Mouse (Mus musculus): ENCODE measurements around the gene Rbm4b. TPM values are rescaled to one million over a fixed set of nuclear protein-coding genes. Genes with fewer than 3 reads are reported as not detected.

The Rbm4b gene
- polyA plus RNA-seq (2015; fragmentation: Nextera tagmentation; extraction: Ambion mirVana): 64.3 and 65.5 TPM in 2 replicates

DNA sequence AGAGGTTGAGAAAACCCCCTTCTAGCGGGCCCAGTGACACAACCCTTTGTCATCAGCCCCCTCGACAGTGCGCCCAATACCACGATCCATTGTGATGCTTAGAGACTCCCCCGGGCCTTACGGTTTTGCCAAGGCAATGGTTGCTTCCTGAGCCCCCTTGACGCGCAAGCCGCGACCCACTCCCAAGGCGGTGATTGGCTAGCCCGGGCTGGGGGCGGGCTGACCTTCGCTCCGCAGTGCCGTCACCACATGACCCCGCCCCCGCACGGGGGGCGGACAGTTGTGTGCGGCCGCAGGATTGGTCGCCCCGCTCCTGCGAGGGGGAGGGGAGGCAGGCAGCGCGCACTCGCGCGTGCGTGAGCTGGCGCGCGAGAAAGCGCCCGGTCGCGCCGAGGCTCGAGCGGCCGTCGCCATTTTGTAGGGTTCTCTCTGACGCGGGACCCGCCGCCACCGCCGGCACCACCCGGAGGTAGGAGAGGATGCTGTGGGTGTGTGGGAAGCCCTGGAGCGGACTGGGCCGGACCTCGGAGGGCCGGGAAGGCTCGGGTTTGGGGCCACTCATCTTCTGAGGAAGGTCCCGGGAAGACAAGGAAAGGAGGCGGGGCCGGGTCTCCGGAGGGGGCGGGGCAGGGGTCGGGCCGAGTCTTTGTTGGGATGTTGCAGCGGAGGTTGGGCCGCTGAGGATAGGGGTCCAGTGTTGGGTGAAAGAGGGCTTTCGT, at the start of gene Rbm4b:
Gene Rbm4b, plus strand, starts transcription at position 305 of the 719 bp plus-strand sequence.
- ATAC-seq (ENCODE audit: insufficient number of reproducible peaks, low FRiP score, low TSS enrichment, low read depth): peak; percentile 97
- Histone ChIP-seq H3K9ac (peak within 1 kb of the TSS; percentile 67), H3K4me2 (replicated peaks) (peak within 1 kb of the TSS; percentile 63), H3K4me3 (replicated peaks) (peak within 1 kb of the TSS; percentile 79), H3K36me3 (peaks cover 6% of the 10 kb centered on the region; the same call in 1 of the 2 replicates), H3K27me3 (no peaks in the 10 kb centered on the region), H3K4me1 (peaks cover 21% of the 10 kb centered on the region), H3K9me3 (replicated peaks) (no peaks in the 10 kb centered on the region), H3K27ac (replicated peaks) (peak within 1 kb of the TSS; percentile 95)
- WGBS: under 1% methylated on average over 61 of the region's 65 CpGs

- no peaks in the 10 kb centered on the region for H3K36me3 ChIP-seq
- H3K9ac ChIP-seq: no peak overlapping the region
- WGBS: 80% methylated on average over 10 of the region's 10 CpGs
- H3K27ac ChIP-seq (replicated peaks): no peak overlapping the region
- H3K27me3 ChIP-seq: peaks cover 41% of the 10 kb centered on the region
- H3K4me2 ChIP-seq (replicated peaks): no peak overlapping the region
- no peak overlapping the region for H3K4me3 ChIP-seq (replicated peaks)
- peaks cover 20% of the 10 kb centered on the region for H3K4me1 ChIP-seq
- no peaks in the 10 kb centered on the region for H3K9me3 ChIP-seq (replicated peaks)
- no peak for ATAC-seq (ENCODE audit: insufficient number of reproducible peaks, low FRiP score, low TSS enrichment, low read depth)
Observed at GRCm38 (mm10) chr19:4708765-4709164, 47.5 kb upstream of the Rbm4b start.

DNA sequence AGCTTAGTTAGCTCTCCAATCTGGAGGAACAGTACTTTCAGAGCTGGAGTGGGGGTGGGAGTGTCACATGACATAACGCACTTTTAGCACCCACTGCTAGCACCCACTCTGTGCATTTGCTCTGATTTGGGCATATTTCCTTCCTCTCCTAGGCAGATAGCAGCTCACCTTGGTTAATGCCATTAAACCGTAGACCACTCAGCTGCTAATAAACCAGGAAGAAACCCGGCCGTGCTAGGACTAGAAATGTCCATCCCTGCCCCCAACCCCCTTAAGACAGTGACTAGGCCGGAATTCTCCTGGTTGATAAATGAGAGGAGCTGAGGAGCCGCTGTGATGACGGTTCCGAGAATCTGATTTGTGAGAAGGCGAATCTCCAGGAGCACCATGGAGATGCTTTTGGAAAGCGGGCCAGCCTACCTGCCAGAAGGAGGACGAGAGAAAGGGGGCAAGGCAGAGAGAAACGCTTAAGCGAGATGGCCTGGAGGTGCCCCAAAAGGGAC, 45.1 kb upstream of the Rbm4b start, which contains the start of gene Sptbn2:
Gene Sptbn2, plus strand, starts transcription at position 70 of the 503 bp plus-strand sequence.
- Histone ChIP-seq H3K27ac (replicated peaks) (no peak within 1 kb of the TSS), H3K27me3 (peaks cover 50% of the 10 kb centered on the region), H3K4me3 (replicated peaks) (peak within 1 kb of the TSS; percentile 53), H3K9ac (0 out of 2 replicates have a peak within 1 kb of the TSS, but pooled peaks have one; percentile 15), H3K4me1 (peaks cover 20% of the 10 kb centered on the region), H3K36me3 (no peaks in the 10 kb centered on the region), H3K4me2 (replicated peaks) (peak within 1 kb of the TSS; percentile 97), H3K9me3 (replicated peaks) (no peaks in the 10 kb centered on the region)
- 15% methylated on average over 13 of the region's 13 CpGs for WGBS
- no peak for ATAC-seq (ENCODE audit: insufficient number of reproducible peaks, low FRiP score, low TSS enrichment, low read depth)

DNA sequence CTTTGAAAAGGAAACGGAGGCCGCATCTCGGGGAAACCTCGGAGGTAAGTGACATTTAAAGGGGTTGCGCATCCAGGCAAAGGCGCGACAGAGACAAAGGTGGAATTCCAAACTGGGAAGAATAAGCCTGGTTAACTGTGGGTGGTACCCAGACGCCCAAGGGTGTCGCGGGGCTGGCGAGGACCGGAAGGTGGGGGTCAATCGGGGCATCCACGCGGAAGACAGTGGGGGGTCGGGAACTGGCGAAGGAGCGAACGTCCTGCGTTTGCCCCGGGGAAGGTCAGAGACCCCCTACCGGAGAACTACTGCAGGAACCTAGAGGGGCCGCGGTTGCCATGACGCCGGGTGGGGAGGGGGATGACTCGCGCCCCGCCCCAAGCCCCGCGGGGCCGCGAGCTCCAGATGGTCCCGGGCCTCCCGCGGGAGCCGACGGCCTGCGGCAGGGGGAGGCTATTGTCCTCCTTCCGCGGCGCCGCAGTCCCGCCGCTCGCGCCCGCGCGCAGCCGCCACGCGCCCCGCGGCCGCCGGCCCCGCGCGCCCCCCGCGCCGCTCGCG, 44.6 kb upstream of the Rbm4b start:
- Histone ChIP-seq H3K27ac (replicated peaks) (no peak overlapping the region), H3K9ac (0 out of 2 replicates have a peak overlapping the region, but pooled peaks have one; percentile 15), H3K36me3 (no peaks in the 10 kb centered on the region), H3K27me3 (peaks cover 50% of the 10 kb centered on the region), H3K4me3 (replicated peaks) (peak overlapping the region; percentile 53), H3K9me3 (replicated peaks) (no peaks in the 10 kb centered on the region), H3K4me2 (replicated peaks) (peak overlapping the region; percentile 97), H3K4me1 (peaks cover 20% of the 10 kb centered on the region)
- 3% methylated on average over 55 of the region's 65 CpGs for WGBS
- ATAC-seq (ENCODE audit: insufficient number of reproducible peaks, low FRiP score, low TSS enrichment, low read depth): 0 out of 2 replicates have a peak, but pooled peaks have one; percentile 39

GRCm38 (mm10) chr19:4712156-4712780, 44.0 kb upstream of the Rbm4b start:
- Histone ChIP-seq H3K4me3 (replicated peaks) (peak overlapping the region; percentile 53), H3K4me1 (peaks cover 20% of the 10 kb centered on the region), H3K36me3 (no peaks in the 10 kb centered on the region), H3K9me3 (replicated peaks) (no peaks in the 10 kb centered on the region), H3K27ac (replicated peaks) (no peak overlapping the region), H3K27me3 (peaks cover 50% of the 10 kb centered on the region), H3K9ac (0 out of 2 replicates have a peak overlapping the region, but pooled peaks have one; percentile 15), H3K4me2 (replicated peaks) (peak overlapping the region; percentile 97)
- ATAC-seq (ENCODE audit: insufficient number of reproducible peaks, low FRiP score, low TSS enrichment, low read depth): 0 out of 2 replicates have a peak, but pooled peaks have one; percentile 15
- WGBS: under 1% methylated on average over 56 of the region's 60 CpGs

GRCm38 (mm10) chr19:4712781-4713526, 43.3 kb upstream of the Rbm4b start:
- Histone ChIP-seq H3K36me3 (no peaks in the 10 kb centered on the region), H3K9ac (no peak overlapping the region), H3K9me3 (replicated peaks) (no peaks in the 10 kb centered on the region), H3K27ac (replicated peaks) (no peak overlapping the region), H3K4me3 (replicated peaks) (peak overlapping the region; percentile 53), H3K27me3 (peaks cover 50% of the 10 kb centered on the region), H3K4me2 (replicated peaks) (peak overlapping the region; percentile 97), H3K4me1 (peaks cover 20% of the 10 kb centered on the region)
- ATAC-seq (ENCODE audit: insufficient number of reproducible peaks, low FRiP score, low TSS enrichment, low read depth): no peak
- WGBS: 30% methylated on average over 13 of the region's 13 CpGs

DNA sequence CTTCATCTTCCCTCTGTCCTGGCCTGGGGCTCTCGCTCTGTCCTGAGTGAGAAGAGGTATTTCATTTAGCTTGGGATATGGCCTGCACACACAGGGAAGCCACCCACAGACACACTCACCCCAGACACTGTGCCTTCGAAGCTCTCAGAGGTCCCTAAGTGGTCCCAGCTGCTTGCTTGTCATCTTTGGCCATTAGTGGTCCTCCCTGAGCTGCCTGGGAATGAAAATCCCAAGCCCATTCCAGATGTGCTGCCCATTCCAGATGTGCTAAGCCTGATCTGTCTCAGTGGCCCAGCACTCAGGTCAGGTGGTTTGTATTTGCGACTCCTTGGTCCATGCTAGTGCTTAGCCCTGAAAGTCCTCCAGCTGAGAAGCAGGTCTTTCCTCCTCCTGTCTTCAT, 42.4 kb upstream of the Rbm4b start:
- WGBS: 41% methylated on average over 3 of the region's 3 CpGs

GRCm38 (mm10) chr19:4716756-4717155, 39.5 kb upstream of the Rbm4b start:
- WGBS: 96% methylated on average over 14 of the region's 14 CpGs

More for the DNA sequence above, 42.4 kb upstream of the Rbm4b start:
- H3K36me3 ChIP-seq: no peaks in the 10 kb centered on the region
- no peaks in the 10 kb centered on the region for H3K9me3 ChIP-seq (replicated peaks)
- peaks cover 27% of the 10 kb centered on the region for H3K4me1 ChIP-seq
- no peak for ATAC-seq (ENCODE audit: insufficient number of reproducible peaks, low FRiP score, low TSS enrichment, low read depth)
- H3K27me3 ChIP-seq: peaks cover 50% of the 10 kb centered on the region
- H3K9ac ChIP-seq: no peak overlapping the region
- no peak overlapping the region for H3K4me2 ChIP-seq (replicated peaks)
- no peak overlapping the region for H3K4me3 ChIP-seq (replicated peaks)
- H3K27ac ChIP-seq (replicated peaks): no peak overlapping the region

DNA sequence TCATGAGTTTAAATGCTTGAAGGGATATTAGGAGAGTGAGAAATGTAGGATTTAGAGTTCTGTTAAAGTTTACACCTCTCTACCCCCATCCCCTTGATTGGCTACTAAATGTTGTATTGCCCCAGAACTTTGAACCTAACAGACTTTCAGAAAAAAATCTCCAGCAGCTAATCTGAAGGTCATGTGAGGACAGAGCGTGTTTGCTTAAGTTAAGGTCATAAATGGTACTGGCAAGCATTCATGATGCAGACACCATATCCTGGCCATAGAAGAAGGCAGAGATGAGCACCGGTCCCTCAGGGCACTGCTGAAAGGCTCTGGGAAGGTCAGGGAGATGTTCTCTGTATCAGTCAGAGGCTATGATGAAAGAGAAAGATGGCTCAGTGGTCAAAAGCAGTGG, 39.0 kb upstream of the Rbm4b start:
- 93% methylated on average over 2 of the region's 2 CpGs for WGBS
- Histone ChIP-seq H3K4me3 (replicated peaks) (no peak overlapping the region), H3K27me3 (peaks cover 29% of the 10 kb centered on the region), H3K27ac (replicated peaks) (no peak overlapping the region), H3K9me3 (replicated peaks) (no peaks in the 10 kb centered on the region), H3K4me1 (peaks cover 21% of the 10 kb centered on the region), H3K9ac (no peak overlapping the region), H3K36me3 (no peaks in the 10 kb centered on the region), H3K4me2 (replicated peaks) (no peak overlapping the region)
- ATAC-seq (ENCODE audit: insufficient number of reproducible peaks, low FRiP score, low TSS enrichment, low read depth): no peak

More at GRCm38 (mm10) chr19:4716756-4717155, 39.5 kb upstream of the Rbm4b start:
- Histone ChIP-seq H3K9me3 (replicated peaks) (no peaks in the 10 kb centered on the region), H3K9ac (no peak overlapping the region), H3K4me3 (replicated peaks) (no peak overlapping the region), H3K27ac (replicated peaks) (no peak overlapping the region), H3K4me1 (peaks cover 27% of the 10 kb centered on the region), H3K4me2 (replicated peaks) (no peak overlapping the region), H3K27me3 (peaks cover 34% of the 10 kb centered on the region), H3K36me3 (no peaks in the 10 kb centered on the region)
- no peak for ATAC-seq (ENCODE audit: insufficient number of reproducible peaks, low FRiP score, low TSS enrichment, low read depth)

DNA sequence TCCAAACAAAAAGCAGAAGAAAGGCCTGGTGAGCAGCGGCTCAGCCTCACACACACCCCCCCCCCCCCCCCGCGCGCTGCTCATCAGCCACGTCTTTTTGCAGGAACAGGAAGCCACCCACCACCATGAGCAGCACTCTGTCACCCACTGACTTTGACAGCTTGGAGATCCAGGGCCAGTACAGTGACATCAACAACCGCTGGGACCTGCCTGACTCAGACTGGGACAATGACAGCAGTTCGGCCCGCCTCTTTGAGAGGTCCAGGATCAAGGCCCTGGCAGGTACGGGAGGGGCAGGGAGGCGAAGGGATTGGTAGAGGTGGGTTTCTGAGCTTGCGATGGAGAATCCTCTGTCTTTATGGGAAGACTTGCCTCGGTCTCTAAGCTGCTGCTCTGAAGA, 37.6 kb upstream of the Rbm4b start:
- H3K4me3 ChIP-seq (replicated peaks): no peak overlapping the region
- H3K36me3 ChIP-seq: no peaks in the 10 kb centered on the region
- H3K4me2 ChIP-seq (replicated peaks): no peak overlapping the region
- peaks cover 13% of the 10 kb centered on the region; the same call in 1 of the 2 replicates for H3K4me1 ChIP-seq
- no peak for ATAC-seq (ENCODE audit: insufficient number of reproducible peaks, low FRiP score, low TSS enrichment, low read depth)
- no peaks in the 10 kb centered on the region for H3K9me3 ChIP-seq (replicated peaks)
- peak overlapping the region; percentile 11; the same call in 1 of the 2 replicates for H3K27ac ChIP-seq (replicated peaks)
- peaks cover 15% of the 10 kb centered on the region for H3K27me3 ChIP-seq
- H3K9ac ChIP-seq: no peak overlapping the region
- WGBS: 27% methylated on average over 10 of the region's 12 CpGs
